Mouse (Mus musculus) frontal cortex, adult (tissue): ENCODE results near the gene Mt3.
"Not testable (repeated sequence)": the region's sequence is repeated elsewhere in the genome, so short reads cannot be mapped to it uniquely, and the experiment has no call there.

Source experiments
- ATAC-seq: cut with Nextera tagmentation; 2 replicates; pipeline ENCODE4 v1.9.2; 2017; ENCODE audit warnings: mild to moderate bottlenecking, moderate library complexity, mixed read lengths; ENCODE audit not compliant: low TSS enrichment

The Mt3 gene

GRCm38 (mm10) chr8:94152513-94153300 is at the start of gene Mt3:
Gene Mt3, plus strand, starts transcription at chr8:94152607.
- ATAC-seq, result peak; percentile 81

- ATAC-seq, result peak; percentile 90
Observed at GRCm38 (mm10) chr8:94104146-94104545, 48.3 kb upstream of the Mt3 start.

GRCm38 (mm10) chr8:94107871-94108270 is 44.5 kb upstream of the Mt3 start:
- ATAC-seq, result no peak

GRCm38 (mm10) chr8:94109396-94109795 is 43.0 kb upstream of the Mt3 start:
- no peak for ATAC-seq

- ATAC-seq, result no peak
Observed at GRCm38 (mm10) chr8:94109835-94110234, 42.6 kb upstream of the Mt3 start.

- peak; percentile 73 for ATAC-seq
Observed at GRCm38 (mm10) chr8:94110526-94111177, 41.8 kb upstream of the Mt3 start.

- ATAC-seq, result no peak
Observed at GRCm38 (mm10) chr8:94113435-94113834, 39.0 kb upstream of the Mt3 start.

- no peak for ATAC-seq
Observed at GRCm38 (mm10) chr8:94113972-94114371, 38.4 kb upstream of the Mt3 start.

GRCm38 (mm10) chr8:94118776-94119430 is 33.5 kb upstream of the Mt3 start:
- ATAC-seq, result peak; percentile 91

- ATAC-seq, result no peak
Observed at GRCm38 (mm10) chr8:94121625-94122024, 30.8 kb upstream of the Mt3 start.

- ATAC-seq, result no peak
Observed at GRCm38 (mm10) chr8:94122711-94123468, 29.5 kb upstream of the Mt3 start.

- no peak for ATAC-seq
Observed at GRCm38 (mm10) chr8:94127711-94128110, 24.7 kb upstream of the Mt3 start.

GRCm38 (mm10) chr8:94129133-94129789 is 23.1 kb upstream of the Mt3 start:
- peak; percentile 81 for ATAC-seq

- ATAC-seq, result no peak
Observed at GRCm38 (mm10) chr8:94130126-94130525, 22.3 kb upstream of the Mt3 start.

- no peak for ATAC-seq
Observed at GRCm38 (mm10) chr8:94132096-94132495, 20.3 kb upstream of the Mt3 start.

GRCm38 (mm10) chr8:94134601-94135000 is 17.8 kb upstream of the Mt3 start:
- ATAC-seq, result not testable (repeated sequence)

GRCm38 (mm10) chr8:94135556-94135955 is 16.9 kb upstream of the Mt3 start:
- ATAC-seq, result no peak

- ATAC-seq, result no peak
Observed at GRCm38 (mm10) chr8:94136192-94136591, 16.2 kb upstream of the Mt3 start.

GRCm38 (mm10) chr8:94136933-94137332 is 15.5 kb upstream of the Mt3 start, which contains the start of gene Mt4:
Gene Mt4, plus strand, starts transcription at chr8:94137197.
- ATAC-seq, result no peak

- ATAC-seq, result no peak
Observed at GRCm38 (mm10) chr8:94140266-94140795, 12.1 kb upstream of the Mt3 start.

- ATAC-seq, result peak; percentile 53
Observed at GRCm38 (mm10) chr8:94148236-94148635, 4.2 kb upstream of the Mt3 start.
